In the genomic region with DNA sequence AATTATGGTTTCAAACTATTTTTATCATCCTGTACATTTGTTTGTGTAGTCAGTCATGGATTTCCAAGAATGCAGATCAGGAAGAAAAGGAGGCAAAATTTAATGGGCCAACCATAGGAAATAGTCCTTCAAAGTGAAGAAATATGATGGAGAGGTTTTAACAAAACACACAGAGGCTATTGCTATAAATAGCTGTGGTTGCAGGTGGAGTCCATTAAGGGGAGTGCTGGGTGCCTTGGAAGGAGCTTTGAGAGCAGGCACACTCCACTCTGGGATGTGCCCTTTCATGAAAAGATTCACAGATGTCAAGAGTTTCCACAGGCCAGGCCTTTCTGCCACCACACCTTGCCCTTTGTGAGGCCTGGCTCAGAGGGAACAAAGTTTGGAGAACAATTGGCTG, we compare ENCODE assay signal across 26 mouse cellular contexts.
DNase-seq lines count a peak whose midpoint lies in the region; ATAC-seq lines count a peak whose summit lies in the region.
"Had no signal": no experiment of that assay in that cellular context is flagged by ENCODE, and none has a peak within 500 bp of the region (broad histone marks: within the 10 kb centered on the region; RNA-seq: fewer than 3 reads in every experiment).

No protein-coding gene starts in this region.

- no peak for DNase-seq in lung, postnatal 14 days
- DNase-seq in lung, postnatal 36 days, result peak; percentile 5
- no peak for DNase-seq in lung, postnatal 25 days (ENCODE audit: low spot score)
- DNase-seq in NIH3T3 (ENCODE audit: low read depth), result peak; percentile 5
- DNase-seq in layer of hippocampus, postnatal 14 days (ENCODE audit: low spot score in 2 of 2), result no peak
- DNase-seq in urinary bladder, postnatal 36 days (ENCODE audit: low spot score in 2 of 2), result no peak
- DNase-seq: adrenal gland, adult 2 months; adrenal gland, postnatal 10 days; adrenal gland, postnatal 25 days; B cell, adult 2 months; cerebellum, adult 11 months; cerebellum, adult 18-20 months; cerebellum, adult 8-10 months; cerebellum, adult 9-11 months; cerebellum, postnatal 14 days; cerebellum, postnatal 36 days; embryo, embryonic 11 days had no signal

- H3K4me1 ChIP-seq in lung, embryonic 16.5 days (replicated peaks; ENCODE audit: control insufficient read depth, insufficient read depth, low read length), result no peaks in the 10 kb centered on the region
- H3K4me1 ChIP-seq: embryonic facial prominence, embryonic 13.5 days; embryonic facial prominence, embryonic 15.5 days; forebrain, embryonic 12.5 days had no signal

- no peak overlapping the region for H3K27ac ChIP-seq in lung, embryonic 16.5 days (ENCODE audit: low read length)
- H3K27ac ChIP-seq: embryonic facial prominence, embryonic 13.5 days; embryonic facial prominence, embryonic 15.5 days; forebrain, embryonic 12.5 days had no signal

- no peak overlapping the region for H3K9ac ChIP-seq in lung, embryonic 16.5 days (ENCODE audit: low read length)
- H3K9ac ChIP-seq: embryonic facial prominence, embryonic 13.5 days; embryonic facial prominence, embryonic 15.5 days; forebrain, embryonic 12.5 days had no signal

- H3K36me3 ChIP-seq in lung, embryonic 16.5 days (ENCODE audit: control insufficient read depth, insufficient read depth, low read length), result no peaks in the 10 kb centered on the region
- H3K36me3 ChIP-seq: embryonic facial prominence, embryonic 13.5 days; embryonic facial prominence, embryonic 15.5 days; forebrain, embryonic 12.5 days; G1E had no signal

- no peak overlapping the region for H3K4me3 ChIP-seq in lung, embryonic 16.5 days (ENCODE audit: low read length)
- H3K4me3 ChIP-seq: embryonic facial prominence, embryonic 13.5 days; embryonic facial prominence, embryonic 15.5 days; forebrain, embryonic 12.5 days had no signal

- H3K27me3 ChIP-seq in lung, embryonic 16.5 days (ENCODE audit: control insufficient read depth, insufficient read depth, low read depth, low read length), result no peaks in the 10 kb centered on the region
- H3K27me3 ChIP-seq: CH12.LX; embryonic facial prominence, embryonic 13.5 days; embryonic facial prominence, embryonic 15.5 days; forebrain, embryonic 12.5 days had no signal

- peak; percentile 26; the same call in 1 of the 2 replicates for ATAC-seq in lung, embryonic 16.5 days (ENCODE audit: low read depth)
- ATAC-seq: CD4-positive, CD25-positive, alpha-beta regulatory T cell, adult 4 months; forebrain, embryonic 14.5 days; forebrain, embryonic 16.5 days had no signal

- H3K4me2 ChIP-seq in lung, embryonic 16.5 days (ENCODE audit: low read depth, low read length), result no peak overlapping the region
- H3K4me2 ChIP-seq: embryonic facial prominence, embryonic 13.5 days; embryonic facial prominence, embryonic 15.5 days; forebrain, embryonic 12.5 days had no signal

- H3K9me3 ChIP-seq in lung, embryonic 16.5 days (ENCODE audit: control insufficient read depth, low read length), result no peaks in the 10 kb centered on the region
- H3K9me3 ChIP-seq: embryonic facial prominence, embryonic 13.5 days; embryonic facial prominence, embryonic 15.5 days; forebrain, embryonic 12.5 days; G1E had no signal

Comparison
In these comparisons a context has a peak if more than half of its experiments do, and no peak if none do; other contexts are left out.
1. DNase-seq: peak in lung, postnatal 36 days (single experiment) and NIH3T3 (single experiment); none in lung, postnatal 14 days (single experiment), lung, postnatal 25 days (single experiment), layer of hippocampus, postnatal 14 days (0 of 2) and urinary bladder, postnatal 36 days (0 of 2).